Mouse (Mus musculus) inflammation-experienced regulatory T-cells, adult 16 weeks (primary cell): Measurements from ENCODE around the gene Exoc3l. TPM values are rescaled to one million over a fixed set of nuclear protein-coding genes. Genes with fewer than 3 reads are reported as not detected.

Experiments
- polyA plus RNA-seq: library from polyadenylated mRNA; unstranded; fragments of 100-300 nt; shearing (Covaris generic); gene quantifications from one replicate; pipeline ENCODE4 v1.2.1, GENCODE M21; 2017

Gene Exoc3l
- 2.5 TPM for polyA plus RNA-seq

DNA sequence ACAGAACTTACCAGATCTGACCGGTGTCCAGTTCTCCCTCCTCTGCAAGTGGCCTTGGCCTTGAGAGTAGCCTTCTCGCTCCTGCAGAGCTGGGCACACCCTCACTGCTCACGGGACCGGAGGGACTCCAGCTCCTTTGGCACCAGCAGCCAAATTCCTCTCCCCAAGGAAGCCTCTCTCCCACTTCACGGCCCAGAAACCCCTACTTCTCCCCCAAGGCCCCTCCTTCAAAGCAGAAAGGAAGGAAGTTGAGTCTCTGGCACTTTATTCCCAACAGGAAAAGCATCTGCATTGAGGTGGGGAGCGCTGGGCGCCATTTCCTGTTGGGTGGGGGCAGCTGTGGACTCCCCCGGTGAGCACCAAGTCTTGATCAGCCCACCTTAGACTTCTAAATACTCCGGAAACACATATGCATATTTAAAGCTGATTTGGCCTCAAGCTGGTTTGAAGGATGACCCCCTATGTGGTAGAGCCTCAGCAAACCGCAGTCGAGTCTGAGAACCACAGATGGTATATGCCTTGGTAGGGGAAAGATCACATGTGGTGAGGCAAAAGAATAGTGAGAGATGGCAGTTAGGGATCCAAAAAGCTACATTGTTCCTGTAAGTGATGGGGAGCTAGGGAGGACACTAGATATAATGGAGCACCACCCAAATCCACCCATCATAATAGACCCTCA, at the start of gene Exoc3l:
Exoc3l (minus strand) TSS at position 207 of the 679 bp plus-strand sequence.

DNA sequence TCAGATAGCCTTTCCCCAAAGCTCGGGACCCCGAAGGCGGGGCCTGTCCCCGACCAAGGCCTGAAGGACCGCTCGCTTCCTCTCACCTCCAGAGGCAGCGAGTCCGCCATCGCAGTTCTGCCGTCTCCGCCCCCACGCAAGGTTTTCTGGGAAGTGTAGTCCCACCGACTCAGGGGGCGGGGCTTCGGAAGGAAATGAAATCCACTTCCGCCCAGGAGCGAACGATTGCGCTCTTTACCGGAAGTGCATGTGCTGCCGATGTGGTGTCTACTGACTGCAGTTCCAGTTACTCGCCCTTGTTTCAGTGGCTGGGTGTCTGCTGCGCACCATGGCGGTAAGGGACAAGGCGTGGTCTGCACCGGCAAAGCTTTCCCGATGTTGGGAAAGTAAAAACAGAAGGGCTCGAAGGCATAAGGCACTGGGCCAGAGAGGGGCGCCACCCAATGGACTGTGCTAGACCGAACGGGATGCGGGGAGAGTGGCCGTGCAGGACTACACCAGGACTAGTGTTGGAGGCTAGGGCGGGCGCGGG, 30.3 kb upstream of the Exoc3l start, which contains the start of the genes Lrrc29 and Tmem208:
Lrrc29 (minus strand) TSS at position 138 of the 532 bp plus-strand sequence.
Tmem208 (plus strand) TSS at position 214 of the 532 bp plus-strand sequence.

GRCm38 (mm10) chr8:105305211-105306145, 9.6 kb upstream of the Exoc3l start, which contains the start of gene Elmo3:
Gene Elmo3, plus strand, starts transcription at chr8:105305601.

DNA sequence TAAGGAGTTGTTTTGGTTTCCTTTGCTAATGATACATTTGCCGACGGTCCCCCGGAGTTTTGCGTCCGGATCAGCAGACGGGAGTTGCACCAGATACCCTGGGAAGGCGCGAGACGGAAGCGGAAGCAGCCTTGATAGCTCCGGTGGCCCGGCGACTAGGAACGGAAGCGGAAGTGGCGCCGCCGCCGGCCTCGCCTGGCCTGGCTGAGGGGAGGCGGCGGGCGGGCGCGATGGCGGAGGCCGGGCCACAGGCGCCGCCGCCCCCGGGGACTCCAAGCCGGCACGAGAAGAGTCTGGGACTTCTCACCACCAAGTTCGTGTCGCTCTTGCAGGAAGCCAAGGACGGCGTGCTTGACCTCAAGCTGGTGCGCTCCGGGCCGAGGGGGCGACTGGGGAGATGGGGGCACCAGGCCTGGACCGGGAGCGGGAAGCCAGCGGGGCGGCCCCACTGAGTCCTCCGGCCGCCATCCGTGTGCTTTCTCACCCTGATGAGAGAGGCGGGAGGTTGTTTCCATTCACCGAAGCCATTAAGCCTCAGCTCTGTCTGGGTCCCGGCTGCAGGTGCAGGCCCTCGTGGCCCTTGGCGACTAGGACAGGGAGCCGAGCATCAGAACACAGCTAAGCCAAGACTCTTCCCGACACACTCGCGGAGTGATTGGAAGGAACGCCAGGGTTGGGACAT, 1.8 kb upstream of the Exoc3l start, which contains the start of gene E2f4:
E2f4 (plus strand) TSS at position 153 of the 682 bp plus-strand sequence.

GRCm38 (mm10) chr8:105289805-105290460, 6.0 kb downstream of the Exoc3l start, which contains the start of gene 4931428F04Rik:
Gene 4931428F04Rik, minus strand, starts transcription at chr8:105289864.

DNA sequence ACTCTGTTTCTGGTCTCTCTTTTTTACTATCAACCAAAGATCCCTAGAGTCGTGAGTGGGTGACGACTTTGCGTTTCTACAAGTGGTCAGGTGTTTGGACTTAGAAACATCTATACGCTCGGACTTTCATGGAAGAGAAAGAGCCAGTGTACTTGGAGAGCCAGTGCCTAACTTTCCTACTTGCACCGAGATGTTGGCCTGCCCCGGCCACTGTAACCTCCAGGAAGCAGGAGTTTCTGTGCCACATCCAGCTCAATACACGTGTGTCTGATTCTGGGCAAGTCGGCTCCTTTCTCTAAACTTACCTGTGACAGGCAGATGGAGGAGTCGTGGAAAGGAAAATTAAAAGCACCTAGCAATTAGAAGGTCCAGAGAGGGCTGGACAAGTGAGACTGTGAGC, 20.1 kb downstream of the Exoc3l start, which contains the start of gene Nol3:
Nol3 (plus strand) TSS at position 301 of the 400 bp plus-strand sequence.

GRCm38 (mm10) chr8:105269461-105269947, 26.4 kb downstream of the Exoc3l start, which contains the start of gene Hsf4:
Gene Hsf4, plus strand, starts transcription at chr8:105269801.

DNA sequence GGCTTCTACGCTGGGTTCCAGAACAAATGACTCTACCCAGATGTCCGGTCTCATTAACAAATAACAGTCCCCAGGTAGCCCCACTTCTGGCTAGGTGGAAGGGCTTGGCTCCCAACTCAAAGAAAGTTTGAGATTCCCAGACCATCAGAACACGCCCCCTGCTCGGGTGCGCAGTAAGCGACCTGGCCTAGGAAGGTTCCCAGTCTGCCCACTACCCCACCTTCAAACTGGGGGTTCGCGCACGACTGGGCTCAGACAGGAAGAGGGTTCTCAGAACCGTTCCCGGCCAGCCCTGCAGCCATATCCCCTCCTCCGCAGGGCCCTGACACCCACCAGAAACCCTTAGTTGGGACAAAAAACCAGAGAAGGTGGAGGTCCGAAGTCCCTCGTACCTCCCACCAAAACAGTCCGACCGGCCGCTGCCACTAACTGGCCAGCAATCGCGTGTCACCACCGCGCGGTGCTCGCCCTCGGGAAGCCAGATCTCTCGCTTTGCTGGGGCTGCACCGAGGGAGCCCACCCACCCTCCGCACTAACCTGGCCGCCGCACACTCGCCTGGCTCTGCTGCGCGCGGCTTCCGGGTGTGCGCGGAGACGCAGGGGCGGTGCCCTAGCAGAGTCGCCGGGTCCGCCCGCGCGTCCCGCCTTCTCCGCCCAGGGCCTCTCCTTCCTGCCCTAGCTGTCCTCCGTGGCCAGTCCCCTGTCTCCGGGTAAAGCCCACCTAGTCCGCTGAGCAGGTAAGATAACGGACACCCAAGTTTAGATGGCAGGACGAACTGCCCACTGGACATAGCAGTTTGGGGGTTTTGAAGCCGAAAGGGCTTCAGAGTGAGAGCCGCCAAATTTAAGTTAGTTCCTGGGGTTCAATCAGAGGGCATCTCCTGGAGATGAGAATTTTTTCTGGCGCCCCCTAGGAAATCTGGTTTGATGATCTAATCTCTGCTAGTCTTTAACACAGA, 31.6 kb downstream of the Exoc3l start, which contains the start of the genes Tradd and Fbxl8:
Tradd (minus strand) TSS at position 586 of the 959 bp plus-strand sequence.
Fbxl8 (plus strand) TSS at position 625 of the 959 bp plus-strand sequence.

GRCm38 (mm10) chr8:105254966-105255350, 40.9 kb downstream of the Exoc3l start, which contains the start of gene B3gnt9:
Gene B3gnt9, minus strand, starts transcription at chr8:105255153.

Other genes starting within 250 kb of the Exoc3l start
- not detected for gene Ces3a, start 247.5 kb downstream of the Exoc3l start, polyA plus RNA-seq
- gene Ces3b, start 212.3 kb downstream of the Exoc3l start, polyA plus RNA-seq = not detected
- not detected for gene Ces4a, start 164.3 kb downstream of the Exoc3l start, polyA plus RNA-seq
- gene Cbfb, start 125.4 kb downstream of the Exoc3l start, polyA plus RNA-seq = 31.8 TPM
- 36.3 TPM for gene D230025D16Rik, start 71.0 kb downstream of the Exoc3l start, polyA plus RNA-seq
- 1.9 TPM for gene B3gnt9, start 40.9 kb downstream of the Exoc3l start, polyA plus RNA-seq
- 60.2 TPM for gene Tradd, start 31.5 kb downstream of the Exoc3l start, polyA plus RNA-seq
- gene Fbxl8, start 31.5 kb downstream of the Exoc3l start, polyA plus RNA-seq = 27.8 TPM
- 0.38 TPM for gene Hsf4, start 26.3 kb downstream of the Exoc3l start, polyA plus RNA-seq
- not detected for gene Nol3, start 20.0 kb downstream of the Exoc3l start, polyA plus RNA-seq
- gene 4931428F04Rik, start 6.2 kb downstream of the Exoc3l start, polyA plus RNA-seq = 1.8 TPM
- gene E2f4, start 1.6 kb upstream of the Exoc3l start, polyA plus RNA-seq = 92.2 TPM
- 12.2 TPM for gene Elmo3, start 9.5 kb upstream of the Exoc3l start, polyA plus RNA-seq
- gene Lrrc29, start 30.2 kb upstream of the Exoc3l start, polyA plus RNA-seq = 3.6 TPM
- 134 TPM for gene Tmem208, start 30.3 kb upstream of the Exoc3l start, polyA plus RNA-seq
- gene Fhod1, start 51.9 kb upstream of the Exoc3l start, polyA plus RNA-seq = 1.3 TPM
- gene Slc9a5, start 52.7 kb upstream of the Exoc3l start, polyA plus RNA-seq = 0.56 TPM
- not detected for gene Plekhg4, start 77.2 kb upstream of the Exoc3l start, polyA plus RNA-seq
- not detected for gene Kctd19, start 117.4 kb upstream of the Exoc3l start, polyA plus RNA-seq
- gene Lrrc36, start 117.5 kb upstream of the Exoc3l start, polyA plus RNA-seq = not detected
- gene Tppp3, start 175.4 kb upstream of the Exoc3l start, polyA plus RNA-seq = 0.76 TPM
- 3.5 TPM for gene Zdhhc1, start 200.8 kb upstream of the Exoc3l start, polyA plus RNA-seq
- gene Hsd11b2, start 222.7 kb upstream of the Exoc3l start, polyA plus RNA-seq = not detected